Comparison of ENCODE assay signal across 17 mouse cellular contexts in the genomic region with DNA sequence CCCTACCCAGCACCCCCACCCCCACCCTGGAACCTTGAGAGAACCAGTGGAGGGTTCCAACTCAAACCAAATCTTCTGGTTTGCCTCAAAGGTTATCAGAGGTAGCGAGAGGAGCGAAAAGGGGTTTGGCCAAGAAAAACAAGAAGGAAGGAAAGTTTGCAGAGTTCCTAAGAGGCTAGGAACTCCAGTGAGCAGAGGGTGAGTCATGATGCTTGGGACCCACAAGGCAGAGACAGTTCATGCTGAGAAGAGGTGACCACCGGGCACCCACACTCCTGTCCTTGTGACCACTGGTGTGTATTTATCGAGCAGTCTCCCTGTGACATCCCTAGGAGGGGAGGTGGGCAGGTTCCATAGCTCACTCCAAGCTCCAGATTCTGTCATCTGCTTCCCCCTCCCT.
"Had no signal": no experiment of that assay in that cellular context is flagged by ENCODE, and none has a peak within 500 bp of the region (broad histone marks: within the 10 kb centered on the region; RNA-seq: fewer than 3 reads in every experiment).

No protein-coding gene starts in this region.

- H3K9me3 ChIP-seq: liver, embryonic 13.5 days; midbrain, embryonic 15.5 days; neural tube, embryonic 12.5 days; neural tube, embryonic 15.5 days had no signal

- H3K27ac ChIP-seq: kidney, embryonic 15.5 days; left cerebral cortex, adult 2 months; liver, embryonic 13.5 days; midbrain, embryonic 12.5 days; midbrain, embryonic 15.5 days; neural tube, embryonic 12.5 days; neural tube, embryonic 15.5 days had no signal

- H3K4me3 ChIP-seq: kidney, embryonic 15.5 days; left cerebral cortex, adult 2 months; liver, embryonic 13.5 days; midbrain, embryonic 12.5 days; midbrain, embryonic 15.5 days; neural tube, embryonic 12.5 days; neural tube, embryonic 15.5 days had no signal

- H3K27me3 ChIP-seq: kidney, embryonic 15.5 days; liver, embryonic 13.5 days; midbrain, embryonic 12.5 days; midbrain, embryonic 15.5 days; neural tube, embryonic 12.5 days; neural tube, embryonic 15.5 days had no signal

- DNase-seq: kidney, adult 11 months; kidney, adult 8-10 months; kidney, postnatal 14 days; layer of hippocampus, postnatal 36 days; liver, embryonic 13.5 days; lung, adult 2 months; lung, postnatal 14 days; right cerebral cortex, adult 18-20 months; right cerebral cortex, postnatal 25 days; thymus, adult 18-20 months; thymus, postnatal 36 days had no signal

- H3K4me1 ChIP-seq: liver, embryonic 13.5 days; midbrain, embryonic 12.5 days; midbrain, embryonic 15.5 days; neural tube, embryonic 12.5 days; neural tube, embryonic 15.5 days had no signal

- H3K9ac ChIP-seq: kidney, embryonic 15.5 days; liver, embryonic 13.5 days; midbrain, embryonic 12.5 days; midbrain, embryonic 15.5 days; neural tube, embryonic 12.5 days; neural tube, embryonic 15.5 days had no signal

- ATAC-seq: midbrain, embryonic 15.5 days had no signal

- H3K36me3 ChIP-seq: kidney, embryonic 15.5 days; liver, embryonic 13.5 days; midbrain, embryonic 12.5 days; midbrain, embryonic 15.5 days; neural tube, embryonic 12.5 days; neural tube, embryonic 15.5 days had no signal

- H3K4me2 ChIP-seq: kidney, embryonic 15.5 days; liver, embryonic 13.5 days; midbrain, embryonic 12.5 days; midbrain, embryonic 15.5 days; neural tube, embryonic 12.5 days; neural tube, embryonic 15.5 days had no signal
